Comparison of ENCODE assay signal across 9 mouse cellular contexts in the genomic region with DNA sequence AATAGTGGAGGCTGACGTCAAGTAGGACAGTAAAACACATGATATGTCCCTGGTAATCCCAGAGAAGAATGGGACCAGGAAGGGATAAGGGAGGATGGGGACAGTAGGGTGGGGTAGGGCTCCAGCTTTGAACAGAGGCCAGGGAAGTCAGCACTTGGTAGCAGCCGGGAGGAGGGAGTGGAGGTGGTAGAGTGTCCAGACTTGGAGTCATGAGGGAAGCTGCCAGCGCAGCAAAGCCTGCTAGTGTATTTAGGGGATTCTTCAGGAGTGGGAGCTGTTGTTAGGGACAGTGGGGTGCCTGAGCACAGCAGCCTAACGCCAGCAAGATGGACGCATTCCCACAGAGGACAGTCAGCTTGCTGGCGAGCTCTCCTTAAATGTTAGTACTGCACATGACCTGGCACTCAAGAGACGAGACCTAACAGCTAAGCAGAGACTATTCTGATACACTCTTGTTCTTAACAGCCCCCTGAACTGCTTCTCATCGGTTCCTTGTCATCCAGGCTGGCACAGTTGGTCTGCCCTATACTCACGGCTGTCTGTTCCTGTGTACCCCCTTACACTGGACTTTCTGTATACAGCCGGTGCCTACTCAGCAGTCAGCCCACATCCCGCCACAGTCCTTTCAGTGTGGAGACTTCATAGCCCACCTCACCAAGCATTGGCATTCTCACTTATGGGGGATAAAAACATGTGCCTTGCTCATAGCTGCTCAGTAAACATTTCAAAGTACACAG. TPM values are rescaled to one million over a fixed set of nuclear protein-coding genes. Genes with fewer than 3 reads are reported as not detected.
A peak's percentile ranks its signal among the peaks of the same experiment; 100 is the strongest.
DNase-seq lines count a peak whose midpoint lies in the region; ATAC-seq and TF ChIP-seq lines count a peak whose summit lies in the region.
"Had no signal": no experiment of that assay in that cellular context is flagged by ENCODE, and none has a peak within 500 bp of the region (broad histone marks: within the 10 kb centered on the region; RNA-seq: fewer than 3 reads in every experiment).

No protein-coding gene starts in this region.

- H3K9me3 ChIP-seq in embryonic facial prominence, embryonic 12.5 days, result no peaks in the 10 kb centered on the region
- no peaks in the 10 kb centered on the region for H3K9me3 ChIP-seq in heart, embryonic 13.5 days
- H3K9me3 ChIP-seq in limb, embryonic 14.5 days (ENCODE audit: control insufficient read depth, low read length), result no peaks in the 10 kb centered on the region

- peak overlapping the region; percentile 58 for H3K27ac ChIP-seq in left cerebral cortex, adult 2 months
- peak overlapping the region; percentile 66 for H3K27ac ChIP-seq in embryonic facial prominence, embryonic 12.5 days
- peak overlapping the region; percentile 83 for H3K27ac ChIP-seq in heart, embryonic 13.5 days (replicated peaks)
- peak overlapping the region; percentile 14; the same call in 1 of the 2 replicates for H3K27ac ChIP-seq in limb, embryonic 14.5 days (replicated peaks; ENCODE audit: low read depth, low read length)

- no peak for ATAC-seq in embryonic facial prominence, embryonic 12.5 days (ENCODE audit: insufficient number of reproducible peaks, insufficient read depth, low FRiP score, low TSS enrichment)
- no peak for ATAC-seq in heart, embryonic 13.5 days (ENCODE audit: extremely low read depth, insufficient number of reproducible peaks, low FRiP score, low TSS enrichment)
- ATAC-seq in limb, embryonic 14.5 days (ENCODE audit: low FRiP score, low read depth), result no peak
- no peak for ATAC-seq in megakaryocyte progenitor cell, adult 5-6 weeks (replicated peaks; ENCODE audit: poor library complexity)

- DNase-seq in left cerebral cortex, adult 2 months (ENCODE audit: extremely low spot score in 1 of 2, low spot score in 2 of 2), result peak in 1 of 2 experiments; percentile 38
- no peak for DNase-seq in left cerebral cortex, postnatal 36 days (ENCODE audit: low spot score in 2 of 2)
- no peak for DNase-seq in limb, embryonic 14.5 days (ENCODE audit: low spot score)
- DNase-seq in liver, result no peak
- DNase-seq in thymus, adult 18-20 months, result no peak

- 86% methylated on average over 11 of the region's 11 CpGs for WGBS in embryonic facial prominence, embryonic 12.5 days
- WGBS in heart, embryonic 13.5 days, result 75% methylated on average over 11 of the region's 11 CpGs
- 87% methylated on average over 11 of the region's 11 CpGs for WGBS in limb, embryonic 14.5 days

- H3K36me3 ChIP-seq in embryonic facial prominence, embryonic 12.5 days, result peaks cover 46% of the 10 kb centered on the region
- peaks cover 58% of the 10 kb centered on the region for H3K36me3 ChIP-seq in heart, embryonic 13.5 days
- H3K36me3 ChIP-seq in limb, embryonic 14.5 days (ENCODE audit: control insufficient read depth, insufficient read depth, low read length), result peaks cover 28% of the 10 kb centered on the region

- intact Hi-C loops in left cerebral cortex, adult 2 months (cut with DNase I), result loop anchor here (2.0 to 10.0 kb wide), 2 partner anchors 96 to 872 kb away; no protein-coding TSS in a partner anchor
- intact Hi-C loops in left cerebral cortex, postnatal 36 days (cut with DNase I), result loop anchor here (5.0 kb wide), 1 partner anchor 99 kb away; a partner anchor contains a TSS

- no peak overlapping the region for H3K9ac ChIP-seq in embryonic facial prominence, embryonic 12.5 days
- H3K9ac ChIP-seq in heart, embryonic 13.5 days, result no peak overlapping the region
- H3K9ac ChIP-seq in limb, embryonic 14.5 days (ENCODE audit: low read depth, low read length, severe bottlenecking), result no peak overlapping the region

- no peak for TF ChIP-seq POLR2A in limb, embryonic 14.5 days (IDR thresholded peaks at IDR 0.05; ENCODE audit: borderline replicate concordance, extremely low read depth, insufficient read depth, insufficient read length)

- H3K4me2 ChIP-seq in embryonic facial prominence, embryonic 12.5 days (replicated peaks), result no peak overlapping the region
- H3K4me2 ChIP-seq in heart, embryonic 13.5 days, result no peak overlapping the region
- no peak overlapping the region for H3K4me2 ChIP-seq in limb, embryonic 14.5 days (replicated peaks; ENCODE audit: low read depth, low read length, severe bottlenecking)

- no peaks in the 10 kb centered on the region for H3K4me1 ChIP-seq in embryonic facial prominence, embryonic 12.5 days
- peaks cover 20% of the 10 kb centered on the region for H3K4me1 ChIP-seq in heart, embryonic 13.5 days
- H3K4me1 ChIP-seq in limb, embryonic 14.5 days (ENCODE audit: control insufficient read depth, insufficient read depth, low read length), result peaks cover 3% of the 10 kb centered on the region; the same call in 1 of the 2 replicates

- no peak overlapping the region for H3K4me3 ChIP-seq in left cerebral cortex, adult 2 months
- H3K4me3 ChIP-seq in embryonic facial prominence, embryonic 12.5 days, result no peak overlapping the region
- H3K4me3 ChIP-seq in heart, embryonic 13.5 days, result no peak overlapping the region
- H3K4me3 ChIP-seq in limb, embryonic 14.5 days (replicated peaks; ENCODE audit: low read length), result no peak overlapping the region
- H3K4me3 ChIP-seq: erythroblast, embryonic 14.5 days had no signal

- no peak for TF ChIP-seq CTCF in left cerebral cortex, adult 2 months (IDR thresholded peaks at IDR 0.05)

- H3K27me3 ChIP-seq in embryonic facial prominence, embryonic 12.5 days, result no peaks in the 10 kb centered on the region
- H3K27me3 ChIP-seq in heart, embryonic 13.5 days (replicated peaks), result no peaks in the 10 kb centered on the region
- no peaks in the 10 kb centered on the region for H3K27me3 ChIP-seq in limb, embryonic 14.5 days (ENCODE audit: control insufficient read depth, insufficient read depth, low read length)

RNA-seq across cellular contexts. Expression of a gene that starts 53.4 kb away (rescaled TPM):
- total RNA-seq in left cerebral cortex, adult 2 months (2021), result 10 to 100 TPM; 30.5 to 35.4 TPM
- 10 to 100 TPM; 32.0 to 35.0 TPM for total RNA-seq in left cerebral cortex, postnatal 36 days (2021)
- polyA plus RNA-seq in embryonic facial prominence, embryonic 12.5 days (2016; fragmentation: Nextera tagmentation; extraction: Ambion mirVana), result 51.8 and 58.7 TPM in 2 replicates
- 43.6 and 46.7 TPM in 2 replicates for polyA plus RNA-seq in heart, embryonic 13.5 days (2015; fragmentation: Nextera tagmentation; extraction: Ambion mirVana)
- polyA plus RNA-seq in limb, embryonic 14.5 days (2012; rRNA removed), result 50.3 and 55.3 TPM in 2 replicates
- polyA plus RNA-seq in limb, embryonic 14.5 days (2014; fragmentation: Nextera tagmentation; extraction: Ambion mirVana), result 55.0 and 55.7 TPM in 2 replicates
- total RNA-seq in megakaryocyte progenitor cell, adult 5-6 weeks (2015), result 21.8 and 26.4 TPM in 2 replicates
- 29.5 and 32.9 TPM in 2 replicates for total RNA-seq in megakaryocyte progenitor cell, adult 5-6 weeks (2017)

Comparison
In these comparisons a context has a peak if more than half of its experiments do, and no peak if none do; other contexts are left out.
1. H3K27ac ChIP-seq: peak in every context shown above with its lines; median percentile 83 in heart, embryonic 13.5 days; 66 in embryonic facial prominence, embryonic 12.5 days; 58 in left cerebral cortex, adult 2 months; 14 in limb, embryonic 14.5 days.